In the genomic region with DNA sequence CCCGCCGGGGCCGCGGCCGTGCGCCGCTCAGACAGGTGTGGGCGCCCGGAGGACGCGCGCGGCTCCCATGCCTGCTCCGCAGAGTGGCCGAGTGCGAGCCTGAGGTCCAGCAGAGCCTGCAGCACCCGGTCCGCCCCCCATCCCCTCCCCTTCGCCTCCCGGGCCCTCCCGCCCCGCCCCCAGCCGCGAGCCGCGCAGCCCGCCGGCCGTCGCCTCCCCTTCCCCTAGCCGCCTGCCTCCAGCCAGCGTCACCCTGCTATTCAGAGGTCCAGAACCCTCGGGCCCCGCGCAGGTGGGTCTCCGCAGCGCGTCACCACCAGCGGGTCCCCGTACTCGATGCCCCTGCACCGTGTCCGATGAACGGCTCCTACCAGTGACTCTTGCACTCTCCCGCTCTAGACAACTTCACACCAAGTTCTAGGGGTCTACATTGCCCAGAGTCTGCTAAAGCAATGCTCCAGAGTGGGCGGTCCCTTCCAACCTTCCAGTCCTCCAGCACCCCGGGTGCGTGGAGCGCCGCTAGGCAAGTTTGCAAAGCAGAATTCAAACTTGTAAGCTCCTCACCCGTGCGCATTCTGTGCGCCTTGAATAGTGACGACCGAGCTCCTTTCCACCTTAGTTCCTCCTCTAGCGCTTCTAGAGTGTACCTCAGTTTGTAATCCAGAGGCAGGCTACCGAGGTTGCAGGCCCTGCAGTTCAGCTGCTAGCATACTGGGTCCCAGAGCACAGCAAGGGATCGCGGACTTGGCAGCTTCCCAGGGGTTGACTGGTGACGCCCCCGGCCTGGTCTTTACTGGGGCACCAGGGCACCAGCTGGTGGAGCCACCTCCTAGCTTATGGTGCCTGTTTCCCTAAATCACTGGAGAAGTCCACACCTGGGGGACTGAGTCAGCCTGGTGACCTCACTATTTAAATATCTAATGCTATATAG, we compare ENCODE assay signal across 9 mouse cellular contexts. TPM values are rescaled to one million over a fixed set of nuclear protein-coding genes. Genes with fewer than 3 reads are reported as not detected.
DNase-seq lines count a peak whose midpoint lies in the region; ATAC-seq lines count a peak whose summit lies in the region.
"Had no signal": no experiment of that assay in that cellular context is flagged by ENCODE, and none has a peak within 500 bp of the region (broad histone marks: within the 10 kb centered on the region; RNA-seq: fewer than 3 reads in every experiment).

No protein-coding gene starts in this region.

- H3K9me3 ChIP-seq in intestine, embryonic 16.5 days (ENCODE audit: control insufficient read depth, low read length): no peaks in the 10 kb centered on the region
- H3K9me3 ChIP-seq in liver, embryonic 12.5 days (replicated peaks): no peaks in the 10 kb centered on the region
- H3K9me3 ChIP-seq in neural tube, embryonic 11.5 days (ENCODE audit: control insufficient read depth, low read length): no peaks in the 10 kb centered on the region

- H3K27ac ChIP-seq in intestine, embryonic 16.5 days (ENCODE audit: low read length): peak overlapping the region; percentile 82
- H3K27ac ChIP-seq in liver, embryonic 12.5 days: no peak overlapping the region
- no peak overlapping the region for H3K27ac ChIP-seq in neural tube, embryonic 11.5 days (ENCODE audit: low read depth, low read length)
- H3K27ac ChIP-seq: macrophage had no signal

- peak overlapping the region; percentile 72 for H3K4me3 ChIP-seq in intestine, embryonic 16.5 days (ENCODE audit: low read length)
- H3K4me3 ChIP-seq in liver, embryonic 12.5 days: peak overlapping the region; percentile 52
- H3K4me3 ChIP-seq in neural tube, embryonic 11.5 days (ENCODE audit: low read depth, low read length): peak overlapping the region; percentile 65

- H3K36me3 ChIP-seq in intestine, embryonic 16.5 days (ENCODE audit: control insufficient read depth, insufficient read depth, low read length): no peaks in the 10 kb centered on the region
- H3K36me3 ChIP-seq in liver, embryonic 12.5 days: no peaks in the 10 kb centered on the region
- H3K36me3 ChIP-seq in neural tube, embryonic 11.5 days (ENCODE audit: control insufficient read depth, insufficient read depth, low read length): no peaks in the 10 kb centered on the region

- 1% methylated on average over 58 of the region's 61 CpGs for WGBS in intestine, embryonic 16.5 days
- WGBS in liver, embryonic 12.5 days (ENCODE audit: insufficient replicate concordance): 1% methylated on average over 47 of the region's 61 CpGs
- WGBS in neural tube, embryonic 11.5 days: under 1% methylated on average over 48 of the region's 61 CpGs

- peaks cover 12% of the 10 kb centered on the region for H3K4me1 ChIP-seq in intestine, embryonic 16.5 days (ENCODE audit: control insufficient read depth, insufficient read depth, low read length)
- H3K4me1 ChIP-seq in liver, embryonic 12.5 days: 0 out of 2 replicates have a peak, but pooled peaks cover 7% of the 10 kb centered on the region
- 0 out of 2 replicates have a peak, but pooled peaks cover 4% of the 10 kb centered on the region for H3K4me1 ChIP-seq in neural tube, embryonic 11.5 days (ENCODE audit: control insufficient read depth, insufficient read depth, low read length)

- H3K4me2 ChIP-seq in intestine, embryonic 16.5 days (ENCODE audit: low read depth, low read length): peak overlapping the region; percentile 91
- peak overlapping the region; percentile 69 for H3K4me2 ChIP-seq in liver, embryonic 12.5 days
- H3K4me2 ChIP-seq in neural tube, embryonic 11.5 days (ENCODE audit: low read depth): peak overlapping the region; percentile 82

- H3K27me3 ChIP-seq in intestine, embryonic 16.5 days (replicated peaks; ENCODE audit: control insufficient read depth, insufficient read depth, low read length): no peaks in the 10 kb centered on the region
- H3K27me3 ChIP-seq in liver, embryonic 12.5 days (replicated peaks): peaks cover 59% of the 10 kb centered on the region
- H3K27me3 ChIP-seq in neural tube, embryonic 11.5 days (ENCODE audit: control insufficient read depth, insufficient read depth, low read length): no peaks in the 10 kb centered on the region

- H3K9ac ChIP-seq in intestine, embryonic 16.5 days (ENCODE audit: low read depth, low read length): peak overlapping the region; percentile 84
- H3K9ac ChIP-seq in liver, embryonic 12.5 days: no peak overlapping the region
- peak overlapping the region; percentile 73 for H3K9ac ChIP-seq in neural tube, embryonic 11.5 days (ENCODE audit: low read length)

- peak; percentile 17 for ATAC-seq in granulocyte monocyte progenitor cell, adult 5-6 weeks (replicated peaks; ENCODE audit: poor library complexity, severe bottlenecking)
- peak; percentile 78 for ATAC-seq in intestine, embryonic 16.5 days
- ATAC-seq in liver, embryonic 12.5 days: peak; percentile 69
- peak; percentile 86 for ATAC-seq in neural tube, embryonic 11.5 days (ENCODE audit: insufficient read depth, low FRiP score, low TSS enrichment)

- peak; percentile 12 to 29 for DNase-seq in left cerebral cortex, adult 18-20 months (ENCODE audit: low spot score in 2 of 2)
- DNase-seq in left cerebral cortex, adult 9 months (ENCODE audit: low spot score in 2 of 2): no peak
- peak; percentile 32 for DNase-seq in embryo, embryonic 11.5 days (ENCODE audit: low read depth, low spot score)
- peak; percentile 70 for DNase-seq in neural tube, embryonic 11.5 days (ENCODE audit: low spot score)
- DNase-seq in urinary bladder, postnatal 10 days (ENCODE audit: low spot score): peak; percentile 28

RNA-seq across cellular contexts. Expression of a gene that starts 9.3 kb away (rescaled TPM):
- 10 to 100 TPM; 17.0 to 19.4 TPM for total RNA-seq in left cerebral cortex, adult 18-20 months (2021)
- total RNA-seq in granulocyte monocyte progenitor cell, adult 5-6 weeks (2014; fragmentation: Nextera tagmentation): not detected in 2 replicates
- total RNA-seq in granulocyte monocyte progenitor cell, adult 5-6 weeks (2017): not detected in 2 replicates
- polyA plus RNA-seq in intestine, embryonic 16.5 days (2015; fragmentation: Nextera tagmentation; extraction: Ambion mirVana): 84.9 and 86.9 TPM in 2 replicates
- polyA plus RNA-seq in liver, embryonic 12.5 days (2016; fragmentation: Nextera tagmentation; extraction: Ambion mirVana): 5.4 and 6.2 TPM in 2 replicates
- 22.1 and 23.0 TPM in 2 replicates for polyA plus RNA-seq in neural tube, embryonic 11.5 days (2014; fragmentation: Nextera tagmentation; extraction: Ambion mirVana)
- polyA plus RNA-seq: macrophage had no signal

Comparison
In these comparisons a context has a peak if more than half of its experiments do, and no peak if none do; other contexts are left out.
1. DNase-seq: peak in left cerebral cortex, adult 18-20 months (2 of 2), embryo, embryonic 11.5 days (single experiment), neural tube, embryonic 11.5 days (single experiment) and urinary bladder, postnatal 10 days (single experiment); none in left cerebral cortex, adult 9 months (0 of 2).
2. ATAC-seq: peak in every context shown above with its lines; median percentile 86 in neural tube, embryonic 11.5 days; 78 in intestine, embryonic 16.5 days; 69 in liver, embryonic 12.5 days; 17 in granulocyte monocyte progenitor cell, adult 5-6 weeks.
3. Peak in every context shown above with its lines, with median percentiles within 50 percentile points of each other: H3K4me2 ChIP-seq and H3K4me3 ChIP-seq.